Mouse (Mus musculus) spleen, adult 2 months (tissue): Measurements from ENCODE around the gene Sesn2.

ENCODE experiments used
- CTCF ChIP-seq: fragments of 200-500 bp; IDR thresholded peaks from 2 replicates; pipeline ENCODE4 v1.5.1; 2011; ENCODE audit warnings: mild to moderate bottlenecking, inconsistent platforms; ENCODE audit not compliant: insufficient read depth, insufficient read length, insufficient replicate concordance; ENCODE audit errors: extremely low read depth
- POLR2A ChIP-seq: fragments of 200-500 bp; IDR thresholded peaks from 2 replicates; pipeline ENCODE4 v1.6.1; 2011; ENCODE audit warnings: low read depth, low read length, inconsistent platforms

- TF ChIP-seq POLR2A (no peak), CTCF (no peak)
Observed at GRCm38 (mm10) chr4:132513395-132514273, 3.3 kb upstream of the Sesn2 start.
